Mouse (Mus musculus) heart, adult 2 months (tissue): Measurements from ENCODE around the gene Pcdh17. TPM values are rescaled to one million over a fixed set of nuclear protein-coding genes. Genes with fewer than 3 reads are reported as not detected.

Experiments used
- DNase-seq, 2 experiments: peaks; one replicate each; pipeline ENCODE4 v3.0.0; 2021
- H3K27ac ChIP-seq: fragments of 200-600 bp; 2 replicates; pipeline ENCODE4 v1.8.1; 2022
- H3K27me3 ChIP-seq: fragments of 200-500 bp; 2 replicates; pipeline ENCODE4 v1.6.1; 2012; ENCODE audit warnings: mild to moderate bottlenecking, low read length, inconsistent platforms, mixed read lengths; ENCODE audit not compliant: control insufficient read depth, insufficient read depth
- H3K36me3 ChIP-seq: fragments of 200-500 bp; 2 replicates; pipeline ENCODE4 v1.6.1; 2012; ENCODE audit warnings: low read length, inconsistent platforms; ENCODE audit not compliant: control insufficient read depth, insufficient read depth
- H3K4me1 ChIP-seq: fragments of 200-500 bp; 2 replicates; pipeline ENCODE4 v1.6.1; 2011; ENCODE audit warnings: low read length; ENCODE audit not compliant: control insufficient read depth, insufficient read depth
- H3K4me3 ChIP-seq: fragments of 200-600 bp; 2 replicates; pipeline ENCODE4 v1.8.1; 2022
- H3K79me2 ChIP-seq: fragments of 200-500 bp; replicated peaks from 2 replicates; pipeline ENCODE4 v1.6.1; 2012; ENCODE audit warnings: mild to moderate bottlenecking, inconsistent platforms, low read length, moderate library complexity, mixed read lengths; ENCODE audit not compliant: control insufficient read depth, insufficient read depth
- H3K9ac ChIP-seq: fragments of 200-500 bp; 2 replicates; pipeline ENCODE4 v1.6.1; 2012; ENCODE audit warnings: low read depth, mild to moderate bottlenecking, control low read depth, inconsistent platforms, low read length, mixed read lengths
- CTCF ChIP-seq: fragments of 200-600 bp; IDR thresholded peaks from 2 replicates; pipeline ENCODE4 v1.8.1; 2022; ENCODE audit warnings: antibody characterized with exemption, mild to moderate bottlenecking, moderate library complexity
- EP300 ChIP-seq: fragments of 200-500 bp; IDR thresholded peaks from 2 replicates; pipeline ENCODE4 v1.6.1; 2011; ENCODE audit warnings: low read depth, low read length, control low read depth; ENCODE audit not compliant: insufficient read depth
- POLR2A ChIP-seq: fragments of 200-500 bp; IDR thresholded peaks from 2 replicates; pipeline ENCODE4 v1.6.1; 2011; ENCODE audit warnings: mild to moderate bottlenecking, low read depth, low read length, control low read depth; ENCODE audit not compliant: insufficient read depth
- WGBS: fragments of 180-500 bp; shearing (Covaris S2); methylation state at CpG from one replicate; pipeline ENCODE4 v1.1.7; 2018; 5-methylcytosine and 5-hydroxymethylcytosine counted together
- intact Hi-C: fragments of 180-260 bp; cut with DNase I; formaldehyde crosslinking; loops from one replicate; pipeline ENCODE4 v1.15.1; 2025
- polyA plus RNA-seq: library from polyadenylated mRNA; depleted of rRNA; stranded (reverse); fragments of >200 nt; gene quantifications from 2 replicates; pipeline ENCODE4 v1.2.3, GENCODE M21; 2012
- total RNA-seq, 2 experiments: library from RNA; stranded (reverse); gene quantifications; 2 replicates each; pipeline ENCODE4 v1.2.3; 2021

Pcdh17 gene
- total and polyA plus RNA-seq, 3 experiments, result 1.2 to 2.4 (median 1.7) TPM

GRCm38 (mm10) chr14:84475491-84475890 lies 32.1 kb downstream of the Pcdh17 start:
- TF ChIP-seq POLR2A, result no peak
- no peak for TF ChIP-seq EP300
- TF ChIP-seq CTCF, result no peak
- no peak for DNase-seq
- intact Hi-C loops, result no loop called here

GRCm38 (mm10) chr14:84476336-84476735 lies 33.0 kb downstream of the Pcdh17 start:
- no peak for DNase-seq
- H3K27ac ChIP-seq, result no peak overlapping the region
- 76% methylated on average over 8 of the region's 8 CpGs for WGBS
- H3K36me3 ChIP-seq, result no peaks in the 10 kb centered on the region
- H3K27me3 ChIP-seq, result no peaks in the 10 kb centered on the region
- TF ChIP-seq CTCF, result no peak
- no peak for TF ChIP-seq POLR2A
- no peak for TF ChIP-seq EP300
- H3K4me3 ChIP-seq, result no peak overlapping the region
- no peaks in the 10 kb centered on the region for H3K79me2 ChIP-seq
- intact Hi-C loops, result no loop called here
- H3K4me1 ChIP-seq, result no peaks in the 10 kb centered on the region
- H3K9ac ChIP-seq, result no peak overlapping the region

More at GRCm38 (mm10) chr14:84475491-84475890, 32.1 kb downstream of the Pcdh17 start:
- no peak overlapping the region for H3K4me3 ChIP-seq
- no peak overlapping the region for H3K27ac ChIP-seq
- WGBS, result 50% methylated on average over 1 of the region's 1 CpGs
- no peaks in the 10 kb centered on the region for H3K27me3 ChIP-seq
- no peaks in the 10 kb centered on the region for H3K36me3 ChIP-seq
- H3K4me1 ChIP-seq, result no peaks in the 10 kb centered on the region
- no peak overlapping the region for H3K9ac ChIP-seq
- no peaks in the 10 kb centered on the region for H3K79me2 ChIP-seq

GRCm38 (mm10) chr14:84476906-84477305 lies 33.5 kb downstream of the Pcdh17 start:
- DNase-seq, result no peak
- 85% methylated on average over 4 of the region's 4 CpGs for WGBS
- Histone ChIP-seq H3K4me3 (no peak overlapping the region), H3K4me1 (no peaks in the 10 kb centered on the region), H3K9ac (no peak overlapping the region), H3K36me3 (no peaks in the 10 kb centered on the region), H3K27ac (no peak overlapping the region), H3K79me2 (no peaks in the 10 kb centered on the region), H3K27me3 (no peaks in the 10 kb centered on the region)
- TF ChIP-seq POLR2A (no peak), EP300 (no peak), CTCF (no peak)
- intact Hi-C loops, result no loop called here

- 72% methylated on average over 13 of the region's 13 CpGs for WGBS
- no peak overlapping the region for H3K4me3 ChIP-seq
These were observed 34.0 kb downstream of the Pcdh17 start for GRCm38 (mm10) chr14:84477411-84477810.

GRCm38 (mm10) chr14:84480546-84480945 lies 37.2 kb downstream of the Pcdh17 start:
- Histone ChIP-seq H3K4me1 (no peaks in the 10 kb centered on the region), H3K79me2 (no peaks in the 10 kb centered on the region), H3K9ac (no peak overlapping the region), H3K36me3 (peaks cover 3% of the 10 kb centered on the region; the same call in 1 of the 2 replicates), H3K27ac (no peak overlapping the region), H3K4me3 (no peak overlapping the region), H3K27me3 (no peaks in the 10 kb centered on the region)
- intact Hi-C loops, result no loop called here
- 30% methylated on average over 6 of the region's 6 CpGs for WGBS
- TF ChIP-seq CTCF (no peak), POLR2A (no peak), EP300 (no peak)
- no peak for DNase-seq

More at GRCm38 (mm10) chr14:84477411-84477810, 34.0 kb downstream of the Pcdh17 start:
- intact Hi-C loops, result no loop called here
- H3K79me2 ChIP-seq, result no peaks in the 10 kb centered on the region
- H3K4me1 ChIP-seq, result no peaks in the 10 kb centered on the region
- H3K27ac ChIP-seq, result no peak overlapping the region
- DNase-seq, result no peak
- no peaks in the 10 kb centered on the region for H3K27me3 ChIP-seq
- no peaks in the 10 kb centered on the region; the same call in 1 of the 2 replicates for H3K36me3 ChIP-seq
- H3K9ac ChIP-seq, result no peak overlapping the region
- TF ChIP-seq CTCF, result no peak
- TF ChIP-seq POLR2A, result no peak
- no peak for TF ChIP-seq EP300

GRCm38 (mm10) chr14:84484350-84484749 lies 41.0 kb downstream of the Pcdh17 start:
- Histone ChIP-seq H3K4me1 (peaks cover 2% of the 10 kb centered on the region), H3K27ac (no peak overlapping the region), H3K4me3 (no peak overlapping the region), H3K79me2 (no peaks in the 10 kb centered on the region), H3K9ac (no peak overlapping the region), H3K36me3 (peaks cover 3% of the 10 kb centered on the region; the same call in 1 of the 2 replicates), H3K27me3 (no peaks in the 10 kb centered on the region)
- no peak for TF ChIP-seq POLR2A
- TF ChIP-seq EP300, result no peak
- TF ChIP-seq CTCF, result no peak
- intact Hi-C loops, result no loop called here
- 60% methylated on average over 4 of the region's 4 CpGs for WGBS
- DNase-seq, result no peak
